Mouse (Mus musculus) midbrain, embryonic 14.5 days (tissue): ENCODE measurements around the gene Sec24d. TPM values are rescaled to one million over a fixed set of nuclear protein-coding genes. Genes with fewer than 3 reads are reported as not detected.
A peak's percentile ranks its signal among the peaks of the same experiment; 100 is the strongest.

Experiments
- ATAC-seq: fragments of 200-750 bp; cut with Nextera tagmentation; 2 replicates; pipeline ENCODE4 v1.8.0; 2017; ENCODE audit warnings: moderate number of reproducible peaks, moderate library complexity; ENCODE audit not compliant: low FRiP score, low TSS enrichment
- DNase-seq: peaks from one replicate; pipeline ENCODE4 v3.0.0-alpha.2; 2015
- H3K27ac ChIP-seq: fragments of 300-500 bp; sonication (generic); replicated peaks from 2 replicates; pipeline ENCODE4 v1.5.1; 2014; ENCODE audit warnings: mild to moderate bottlenecking, low read depth, low read length, moderate library complexity
- H3K27me3 ChIP-seq: fragments of 300-500 bp; sonication (generic); 2 replicates; pipeline ENCODE4 v1.6.1; 2014; ENCODE audit warnings: low read length, control low read depth, mixed read lengths; ENCODE audit not compliant: control insufficient read depth, insufficient read depth
- H3K36me3 ChIP-seq: fragments of 300-500 bp; sonication (generic); 2 replicates; pipeline ENCODE4 v1.6.1; 2014; ENCODE audit warnings: low read length, control low read depth; ENCODE audit not compliant: control insufficient read depth, insufficient read depth
- H3K4me1 ChIP-seq: fragments of 300-500 bp; sonication (generic); 2 replicates; pipeline ENCODE4 v1.6.1; 2014; ENCODE audit warnings: mild to moderate bottlenecking, antibody characterized with exemption, low read length, control low read depth; ENCODE audit not compliant: control insufficient read depth, insufficient read depth
- H3K4me2 ChIP-seq: fragments of 300-500 bp; sonication (generic); 2 replicates; pipeline ENCODE4 v1.6.1; 2014; ENCODE audit warnings: mild to moderate bottlenecking, low read length, moderate library complexity
- H3K4me3 ChIP-seq: fragments of 300-500 bp; sonication (generic); replicated peaks from 2 replicates; pipeline ENCODE4 v1.5.1; 2014; ENCODE audit warnings: low read depth, low read length
- H3K9ac ChIP-seq: fragments of 300-500 bp; sonication (generic); replicated peaks from 2 replicates; pipeline ENCODE4 v1.6.1; 2014; ENCODE audit warnings: mild to moderate bottlenecking, low read length, moderate library complexity
- H3K9me3 ChIP-seq: fragments of 300-500 bp; sonication (generic); 2 replicates; pipeline ENCODE4 v1.6.1; 2016; ENCODE audit warnings: low read length, control low read depth, mixed read lengths; ENCODE audit not compliant: control insufficient read depth
- WGBS: fragments of 180-500 bp; shearing (Covaris S2); extraction: QIAGEN DNeasy Blood & Tissue Kit; methylation state at CpG from one replicate; pipeline ENCODE4 v1.1.7; 2014; 5-methylcytosine and 5-hydroxymethylcytosine counted together
- polyA plus RNA-seq: library from polyadenylated mRNA; unstranded; fragments of >200 nt; fragmentation: Nextera tagmentation; extraction: Ambion mirVana; gene quantifications from 2 replicates; pipeline ENCODE4 v1.2.1, GENCODE M21; 2014

Gene Sec24d
- polyA plus RNA-seq, 1 experiment from 2014 or later = 12.0 TPM

DNA sequence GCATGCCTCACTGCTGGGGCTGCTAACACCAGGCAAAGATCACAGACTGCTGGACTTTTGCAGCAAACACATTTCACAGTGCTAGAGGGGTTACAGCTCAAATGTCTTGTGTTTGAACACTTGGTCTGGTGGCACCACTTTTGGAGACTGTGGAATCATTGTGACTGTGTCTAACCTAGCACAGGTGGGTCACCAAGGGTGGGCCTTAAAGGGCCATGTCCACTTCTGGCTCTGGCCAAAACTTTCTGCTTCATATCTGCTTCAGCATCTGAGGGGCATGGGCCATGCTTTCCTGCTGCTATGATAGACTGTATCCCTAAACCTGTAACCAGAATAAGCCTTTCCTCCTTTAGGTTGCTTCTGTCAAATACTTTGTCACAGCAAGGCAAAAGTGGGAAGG lies 29.8 kb upstream of the Sec24d start:
- H3K4me2 ChIP-seq = no peak overlapping the region
- no peak overlapping the region for H3K9ac ChIP-seq
- H3K4me1 ChIP-seq = peaks cover 11% of the 10 kb centered on the region; the same call in 1 of the 2 replicates
- no peak for DNase-seq
- no peaks in the 10 kb centered on the region for H3K36me3 ChIP-seq
- H3K27me3 ChIP-seq = peaks cover 9% of the 10 kb centered on the region; the same call in 1 of the 2 replicates
- ATAC-seq = no peak
- no peaks in the 10 kb centered on the region for H3K9me3 ChIP-seq
- no peak overlapping the region for H3K27ac ChIP-seq
- H3K4me3 ChIP-seq = no peak overlapping the region

DNA sequence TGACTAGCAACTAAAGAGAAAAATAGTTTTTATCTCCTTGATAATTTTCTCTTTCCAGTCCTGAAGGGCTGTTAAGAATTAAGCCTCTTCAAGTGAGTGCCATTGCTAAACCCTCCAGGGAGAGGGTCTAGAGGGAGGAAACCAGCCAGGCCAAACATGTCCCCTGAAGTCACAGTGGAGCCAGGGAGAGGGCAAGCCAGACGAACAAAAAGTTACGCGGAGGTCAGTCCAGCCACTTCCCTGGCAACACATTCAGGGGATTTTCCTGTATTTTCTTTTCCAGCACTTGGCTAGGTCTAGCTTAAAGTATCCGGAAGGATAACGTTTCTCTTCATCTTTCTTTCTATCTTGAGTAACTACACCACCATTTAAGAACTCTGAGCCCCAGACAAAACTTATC lies 22.9 kb upstream of the Sec24d start:
- H3K9me3 ChIP-seq = no peaks in the 10 kb centered on the region
- no peak overlapping the region for H3K4me3 ChIP-seq
- no peaks in the 10 kb centered on the region for H3K36me3 ChIP-seq
- H3K27ac ChIP-seq = no peak overlapping the region
- no peaks in the 10 kb centered on the region for H3K4me1 ChIP-seq
- ATAC-seq (no peak), DNase-seq (no peak)
- H3K4me2 ChIP-seq = no peak overlapping the region
- WGBS = 65% methylated on average over 5 of the region's 5 CpGs
- H3K9ac ChIP-seq = no peak overlapping the region
- H3K27me3 ChIP-seq = no peaks in the 10 kb centered on the region

DNA sequence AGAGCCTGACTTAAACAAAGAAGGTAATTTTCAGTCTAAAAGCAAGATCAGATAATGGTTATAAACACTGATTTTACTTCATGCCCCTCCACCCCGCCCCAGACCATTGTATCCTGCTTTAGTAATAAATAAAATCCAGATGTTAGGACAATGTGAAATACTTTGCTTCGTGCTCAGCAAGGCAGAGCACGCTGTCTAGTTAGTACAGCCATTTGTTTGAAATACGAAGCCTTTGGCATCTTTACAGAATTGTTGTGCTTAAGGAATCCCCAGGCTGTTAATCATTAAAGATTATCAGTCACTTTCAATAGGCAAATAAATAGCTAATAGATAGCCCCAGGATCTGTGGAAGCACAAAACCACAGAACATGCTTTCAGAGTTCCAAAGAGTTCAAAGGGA lies 21.6 kb upstream of the Sec24d start:
- no peak for ATAC-seq
- WGBS = 82% methylated on average over 4 of the region's 4 CpGs
- no peaks in the 10 kb centered on the region for H3K4me1 ChIP-seq

DNA sequence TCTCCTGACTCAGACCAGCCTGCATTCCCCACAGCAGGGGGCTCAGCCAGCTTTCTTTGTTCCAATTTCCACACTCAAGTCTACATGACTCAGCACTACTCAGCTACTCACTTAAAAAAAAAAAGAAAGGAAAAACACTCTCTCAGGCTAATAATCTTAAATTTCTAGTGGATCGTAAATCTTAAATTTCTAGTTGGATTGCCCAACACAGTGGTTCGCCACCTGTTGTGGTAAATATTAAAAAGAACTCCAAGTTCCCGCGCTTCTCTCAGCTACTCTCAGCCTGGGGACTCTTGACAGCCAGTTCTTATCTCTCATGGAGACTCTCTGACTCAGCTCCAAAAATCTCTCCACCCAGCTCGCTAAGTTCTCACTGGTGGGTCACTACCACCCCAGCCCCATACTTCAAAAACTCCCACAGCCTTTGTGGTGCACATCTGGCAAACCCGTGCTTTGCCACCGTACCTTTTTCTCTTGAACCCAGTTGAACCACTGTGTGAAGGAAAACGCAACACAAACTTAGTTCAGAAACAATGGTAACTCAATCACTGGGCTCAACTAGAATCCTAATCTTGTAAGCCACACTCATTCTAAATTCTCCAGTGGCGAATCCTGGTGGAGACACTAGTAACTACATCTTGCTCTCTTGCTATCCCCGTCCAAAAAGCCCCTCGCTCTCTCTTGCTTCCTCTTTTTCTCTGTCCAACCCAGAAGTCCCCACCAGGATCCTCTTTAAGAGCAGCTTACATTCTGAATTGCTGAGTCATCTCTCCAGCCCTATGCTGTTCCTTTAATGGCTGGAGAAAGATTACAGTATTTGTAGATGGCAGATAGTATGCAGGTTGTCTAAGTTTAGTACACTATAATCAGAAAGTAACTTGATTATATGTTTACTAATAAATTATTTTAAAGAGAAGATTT lies 10.8 kb upstream of the Sec24d start:
- 79% methylated on average over 11 of the region's 11 CpGs for WGBS
- Histone ChIP-seq H3K4me2 (no peak overlapping the region), H3K9ac (no peak overlapping the region), H3K4me1 (no peaks in the 10 kb centered on the region), H3K4me3 (no peak overlapping the region), H3K36me3 (no peaks in the 10 kb centered on the region), H3K27me3 (no peaks in the 10 kb centered on the region), H3K27ac (no peak overlapping the region), H3K9me3 (peaks cover 3% of the 10 kb centered on the region; the same call in 1 of the 2 replicates)
- no peak for DNase-seq
- ATAC-seq = no peak

More for the DNA sequence above, 21.6 kb upstream of the Sec24d start:
- Histone ChIP-seq H3K27ac (no peak overlapping the region), H3K9ac (no peak overlapping the region), H3K4me3 (no peak overlapping the region), H3K27me3 (no peaks in the 10 kb centered on the region), H3K4me2 (no peak overlapping the region), H3K36me3 (no peaks in the 10 kb centered on the region), H3K9me3 (no peaks in the 10 kb centered on the region)
- DNase-seq = no peak

DNA sequence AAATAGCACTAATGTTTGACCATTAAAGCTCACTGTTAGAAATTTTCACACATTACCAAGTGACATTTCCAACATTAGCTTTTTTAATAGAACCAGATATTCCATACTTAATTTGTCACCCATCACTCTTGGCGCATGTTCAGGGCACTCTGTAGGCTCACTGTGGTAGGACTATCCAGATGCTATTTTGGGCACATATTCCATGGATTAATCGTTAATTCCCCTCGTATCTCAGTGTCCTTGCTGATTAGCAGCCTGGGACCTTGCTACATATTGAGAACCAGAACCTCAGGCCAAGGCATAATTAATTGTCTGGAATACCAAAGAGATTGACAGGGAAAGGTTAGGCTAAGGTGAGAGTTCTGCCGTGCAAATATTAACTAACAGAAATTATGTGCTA lies 8.5 kb upstream of the Sec24d start:
- H3K36me3 ChIP-seq = no peaks in the 10 kb centered on the region
- 80% methylated on average over 4 of the region's 4 CpGs for WGBS
- no peak overlapping the region for H3K9ac ChIP-seq
- H3K4me1 ChIP-seq = no peaks in the 10 kb centered on the region
- no peak overlapping the region for H3K4me3 ChIP-seq
- H3K4me2 ChIP-seq = no peak overlapping the region
- H3K27me3 ChIP-seq = no peaks in the 10 kb centered on the region
- no peak for DNase-seq
- peaks cover 3% of the 10 kb centered on the region; the same call in 1 of the 2 replicates for H3K9me3 ChIP-seq
- no peak overlapping the region for H3K27ac ChIP-seq
- ATAC-seq = no peak

DNA sequence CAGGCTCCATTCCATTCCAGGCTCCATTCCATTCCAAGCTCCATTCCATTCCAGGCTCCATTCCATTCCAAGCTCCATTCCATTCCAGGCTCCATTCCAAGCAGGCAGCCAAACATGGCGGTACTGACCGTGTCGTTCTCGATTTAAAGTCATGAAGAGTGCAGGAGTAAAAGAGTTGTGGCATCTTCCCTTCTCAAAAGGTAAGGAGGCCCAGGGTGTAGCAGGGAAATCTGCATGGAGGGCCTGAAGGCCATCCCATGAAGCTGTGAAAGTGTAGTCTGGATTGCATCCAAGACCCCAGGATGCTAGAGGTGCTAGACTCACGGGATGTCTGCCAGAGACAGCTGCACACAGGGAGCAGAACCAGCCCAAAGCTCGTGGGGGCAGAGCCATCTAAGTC lies 2.5 kb upstream of the Sec24d start:
- H3K4me1 ChIP-seq = 0 out of 2 replicates have a peak, but pooled peaks cover 3% of the 10 kb centered on the region
- H3K4me3 ChIP-seq = no peak overlapping the region
- no peak overlapping the region for H3K4me2 ChIP-seq
- ATAC-seq (no peak), DNase-seq (peak; percentile 7)
- H3K27ac ChIP-seq = no peak overlapping the region
- no peak overlapping the region for H3K9ac ChIP-seq
- H3K9me3 ChIP-seq = no peaks in the 10 kb centered on the region
- H3K36me3 ChIP-seq = no peaks in the 10 kb centered on the region
- peaks cover 6% of the 10 kb centered on the region; the same call in 1 of the 2 replicates for H3K27me3 ChIP-seq
- 67% methylated on average over 6 of the region's 6 CpGs for WGBS

DNA sequence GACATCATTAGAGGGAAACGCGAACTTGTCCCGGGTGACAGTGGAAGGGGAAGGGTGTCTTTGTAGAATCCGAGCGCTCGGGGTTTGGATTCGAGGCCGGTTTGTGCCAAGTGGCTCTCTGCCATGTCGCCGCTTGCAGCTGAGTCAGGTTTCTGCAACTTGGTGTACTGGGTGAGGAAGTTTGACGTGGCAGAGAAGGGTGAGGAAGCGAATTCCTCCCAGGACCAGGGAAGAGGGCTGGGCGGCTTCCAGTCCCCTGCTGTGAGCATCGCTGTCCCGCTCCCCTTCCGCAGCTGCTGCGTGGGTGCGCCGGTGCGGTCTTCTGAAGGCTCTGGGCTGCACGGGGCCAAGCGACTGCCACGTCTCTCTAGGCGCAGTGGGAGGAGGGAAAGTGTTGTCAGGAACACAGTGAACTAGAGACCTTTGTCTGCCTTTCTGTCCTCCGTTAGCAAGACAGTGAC lies 516 bp downstream of the Sec24d start:
- H3K27me3 ChIP-seq = peaks cover 6% of the 10 kb centered on the region; the same call in 1 of the 2 replicates
- peak overlapping the region; percentile 92 for H3K4me2 ChIP-seq
- H3K4me3 ChIP-seq = peak overlapping the region; percentile 69
- ATAC-seq (peak; percentile 25), DNase-seq (peak; percentile 60)
- H3K4me1 ChIP-seq = 0 out of 2 replicates have a peak, but pooled peaks cover 3% of the 10 kb centered on the region
- under 1% methylated on average over 25 of the region's 25 CpGs for WGBS
- no peaks in the 10 kb centered on the region for H3K9me3 ChIP-seq
- no peaks in the 10 kb centered on the region for H3K36me3 ChIP-seq
- H3K9ac ChIP-seq = peak overlapping the region; percentile 54
- H3K27ac ChIP-seq = no peak overlapping the region

DNA sequence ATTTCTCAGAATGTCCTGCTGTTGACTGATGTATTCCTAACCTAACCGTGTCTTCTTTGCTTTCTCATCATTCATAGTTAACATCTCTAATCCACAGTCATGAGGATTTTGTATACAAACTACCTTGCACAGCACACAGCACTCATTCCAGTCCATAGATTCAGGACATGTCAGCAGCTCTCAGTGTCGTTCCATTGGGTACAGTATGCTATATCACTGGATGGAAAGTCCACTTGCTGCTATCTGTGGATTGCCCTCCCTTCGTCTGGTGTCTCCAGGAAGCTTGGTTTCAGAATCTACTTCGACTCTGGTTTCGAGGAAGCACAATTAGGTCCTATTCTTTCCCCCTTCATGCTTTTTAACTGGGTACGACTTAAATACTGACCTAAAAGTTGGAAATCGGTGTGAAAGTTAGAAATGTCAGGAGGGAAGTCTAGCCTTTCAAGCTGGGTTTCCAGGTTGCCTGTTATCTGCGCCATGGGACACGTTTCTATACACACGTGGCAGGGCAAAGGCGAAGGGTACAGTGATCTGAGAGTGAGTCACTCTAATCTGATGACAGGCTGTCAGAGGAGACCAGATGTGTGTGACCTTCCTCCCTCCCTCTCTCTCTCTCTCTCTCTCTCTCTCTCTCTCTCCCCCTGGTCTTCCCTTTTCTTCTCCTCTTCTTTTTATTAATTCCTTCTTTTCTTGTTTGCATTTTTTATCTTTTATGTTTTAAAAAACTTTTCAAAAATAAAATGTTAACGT lies 15.8 kb downstream of the Sec24d start:
- H3K27me3 ChIP-seq = no peaks in the 10 kb centered on the region
- no peaks in the 10 kb centered on the region for H3K9me3 ChIP-seq
- no peak overlapping the region for H3K9ac ChIP-seq
- ATAC-seq = no peak
- no peak overlapping the region for H3K27ac ChIP-seq
- WGBS = 89% methylated on average over 12 of the region's 12 CpGs
- H3K36me3 ChIP-seq = no peaks in the 10 kb centered on the region
- no peak overlapping the region for H3K4me2 ChIP-seq
- no peak for DNase-seq
- no peaks in the 10 kb centered on the region for H3K4me1 ChIP-seq
- no peak overlapping the region for H3K4me3 ChIP-seq
